Mouse (Mus musculus): ENCODE measurements at regions not wholly inside any gene's neighbourhood (a gene's known extent, or its start where the extent isn't known, plus 50 kb on each side); places are given as distances from the start of the nearest gene placed in this dataset.
A peak's percentile ranks its signal among the peaks of the same experiment; 100 is the strongest.

- Histone ChIP-seq H3K4me3 (no peak overlapping the region), H3K4me2 (replicated peaks) (no peak overlapping the region), H3K9ac (no peak overlapping the region), H3K36me3 (no peaks in the 10 kb centered on the region), H3K27ac (no peak overlapping the region), H3K27me3 (replicated peaks) (no peaks in the 10 kb centered on the region), H3K9me3 (no peaks in the 10 kb centered on the region), H3K4me1 (no peaks in the 10 kb centered on the region)
- 85% methylated on average over 10 of the region's 10 CpGs for WGBS
- no peak for ATAC-seq (ENCODE audit: low FRiP score, low read depth)
These were observed 188.8 kb upstream of the Klf14 start for GRCm38 (mm10) chr6:31147682-31148081.

- no peaks in the 10 kb centered on the region for H3K27me3 ChIP-seq (replicated peaks)
- H3K27ac ChIP-seq: no peak overlapping the region
- no peak for ATAC-seq (ENCODE audit: low FRiP score, low read depth)
- WGBS: 75% methylated on average over 8 of the region's 8 CpGs
- H3K9ac ChIP-seq: no peak overlapping the region
- H3K4me1 ChIP-seq: no peaks in the 10 kb centered on the region
- H3K4me2 ChIP-seq (replicated peaks): no peak overlapping the region
- no peaks in the 10 kb centered on the region for H3K9me3 ChIP-seq
- no peak overlapping the region for H3K4me3 ChIP-seq
- no peaks in the 10 kb centered on the region for H3K36me3 ChIP-seq
These were observed 189.5 kb upstream of the Klf14 start for GRCm38 (mm10) chr6:31148311-31148856.

DNA sequence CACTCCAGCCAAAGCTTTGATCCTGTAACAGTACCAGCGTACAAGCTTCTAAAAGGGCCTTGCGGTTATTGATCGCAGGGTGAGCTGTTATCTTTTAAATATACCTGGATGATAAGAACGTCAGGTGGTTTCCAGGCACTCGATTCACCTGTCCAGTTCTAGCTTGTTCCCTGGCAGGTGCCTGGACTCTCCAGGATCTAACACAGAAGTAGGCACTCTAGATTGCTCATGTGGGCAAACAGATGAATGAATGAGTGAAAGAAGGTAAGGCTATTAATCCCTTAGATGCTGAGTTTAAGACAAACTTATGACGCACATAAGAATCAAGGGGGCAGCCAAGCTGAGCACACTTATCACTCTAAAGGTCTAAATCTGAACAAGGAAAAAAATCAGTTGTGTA, 190.3 kb upstream of the Klf14 start:
- no peak for ATAC-seq (ENCODE audit: low FRiP score, low read depth)

DNA sequence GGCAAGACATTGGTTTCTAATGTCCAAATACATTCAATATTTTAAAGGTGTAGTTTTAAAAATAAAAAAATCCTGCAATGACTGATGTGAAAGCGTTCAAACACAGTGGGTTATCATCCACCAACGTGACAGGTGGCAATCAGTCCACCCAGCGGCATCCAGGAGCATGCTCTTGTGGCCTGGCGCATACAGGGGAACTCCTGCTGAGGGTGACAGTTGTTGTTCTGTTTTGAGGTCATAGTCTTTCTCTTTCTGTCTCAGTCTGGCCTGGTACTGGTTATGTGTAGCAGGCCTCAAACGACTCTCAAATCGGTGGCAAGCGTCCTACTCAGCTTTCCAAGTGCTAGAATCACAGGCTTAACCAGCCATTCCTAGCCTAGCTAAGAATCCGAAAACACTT, 191.5 kb upstream of the Klf14 start:
- WGBS: 89% methylated on average over 8 of the region's 8 CpGs
- H3K27me3 ChIP-seq (replicated peaks): no peaks in the 10 kb centered on the region
- H3K4me3 ChIP-seq: no peak overlapping the region
- no peaks in the 10 kb centered on the region for H3K4me1 ChIP-seq
- H3K4me2 ChIP-seq (replicated peaks): no peak overlapping the region
- ATAC-seq (ENCODE audit: low FRiP score, low read depth): no peak
- no peak overlapping the region for H3K27ac ChIP-seq
- H3K9me3 ChIP-seq: no peaks in the 10 kb centered on the region
- H3K36me3 ChIP-seq: no peaks in the 10 kb centered on the region
- no peak overlapping the region for H3K9ac ChIP-seq

More for the DNA sequence above, 190.3 kb upstream of the Klf14 start:
- Histone ChIP-seq H3K27ac (no peak overlapping the region), H3K9me3 (no peaks in the 10 kb centered on the region), H3K4me2 (replicated peaks) (no peak overlapping the region), H3K27me3 (replicated peaks) (no peaks in the 10 kb centered on the region), H3K4me1 (no peaks in the 10 kb centered on the region), H3K36me3 (no peaks in the 10 kb centered on the region), H3K9ac (no peak overlapping the region), H3K4me3 (no peak overlapping the region)
- WGBS: 95% methylated on average over 6 of the region's 6 CpGs

GRCm38 (mm10) chr6:31155857-31156256, 197.0 kb upstream of the Klf14 start:
- no peak for ATAC-seq (ENCODE audit: low FRiP score, low read depth)
- no peak overlapping the region for H3K4me2 ChIP-seq (replicated peaks)
- H3K4me3 ChIP-seq: no peak overlapping the region
- no peak overlapping the region for H3K9ac ChIP-seq
- 36% methylated on average over 5 of the region's 5 CpGs for WGBS
- no peaks in the 10 kb centered on the region for H3K9me3 ChIP-seq
- H3K4me1 ChIP-seq: peaks cover 5% of the 10 kb centered on the region; the same call in 1 of the 2 replicates
- H3K27me3 ChIP-seq (replicated peaks): no peaks in the 10 kb centered on the region
- no peak overlapping the region for H3K27ac ChIP-seq
- no peaks in the 10 kb centered on the region for H3K36me3 ChIP-seq

- no peak overlapping the region for H3K4me3 ChIP-seq
- no peak for ATAC-seq (ENCODE audit: low FRiP score, low read depth)
- no peaks in the 10 kb centered on the region for H3K9me3 ChIP-seq
- H3K4me2 ChIP-seq (replicated peaks): no peak overlapping the region
- no peak overlapping the region for H3K9ac ChIP-seq
- no peak overlapping the region for H3K27ac ChIP-seq
- peaks cover 5% of the 10 kb centered on the region; the same call in 1 of the 2 replicates for H3K4me1 ChIP-seq
- whole genome bisulfite sequencing: 93% methylated on average over 2 of the region's 2 CpGs
- H3K27me3 ChIP-seq (replicated peaks): no peaks in the 10 kb centered on the region
- no peaks in the 10 kb centered on the region for H3K36me3 ChIP-seq
These were observed 198.1 kb upstream of the Klf14 start for GRCm38 (mm10) chr6:31156999-31157398.

GRCm38 (mm10) chr6:31157429-31157828, 198.6 kb upstream of the Klf14 start:
- peaks cover 5% of the 10 kb centered on the region; the same call in 1 of the 2 replicates for H3K4me1 ChIP-seq
- no peaks in the 10 kb centered on the region for H3K9me3 ChIP-seq
- H3K4me3 ChIP-seq: no peak overlapping the region
- WGBS: 90% methylated on average over 6 of the region's 6 CpGs
- no peaks in the 10 kb centered on the region for H3K27me3 ChIP-seq (replicated peaks)
- ATAC-seq (ENCODE audit: low FRiP score, low read depth): no peak
- no peaks in the 10 kb centered on the region for H3K36me3 ChIP-seq
- no peak overlapping the region for H3K9ac ChIP-seq
- H3K4me2 ChIP-seq (replicated peaks): no peak overlapping the region
- H3K27ac ChIP-seq: no peak overlapping the region

- Histone ChIP-seq H3K9ac (no peak overlapping the region), H3K9me3 (no peaks in the 10 kb centered on the region), H3K4me3 (no peak overlapping the region), H3K36me3 (no peaks in the 10 kb centered on the region), H3K27ac (no peak overlapping the region), H3K4me2 (replicated peaks) (no peak overlapping the region), H3K27me3 (replicated peaks) (no peaks in the 10 kb centered on the region), H3K4me1 (peaks cover 5% of the 10 kb centered on the region; the same call in 1 of the 2 replicates)
- no peak for ATAC-seq (ENCODE audit: low FRiP score, low read depth)
- WGBS: 73% methylated on average over 7 of the region's 7 CpGs
These were observed 199.8 kb upstream of the Klf14 start for GRCm38 (mm10) chr6:31158648-31159047.

DNA sequence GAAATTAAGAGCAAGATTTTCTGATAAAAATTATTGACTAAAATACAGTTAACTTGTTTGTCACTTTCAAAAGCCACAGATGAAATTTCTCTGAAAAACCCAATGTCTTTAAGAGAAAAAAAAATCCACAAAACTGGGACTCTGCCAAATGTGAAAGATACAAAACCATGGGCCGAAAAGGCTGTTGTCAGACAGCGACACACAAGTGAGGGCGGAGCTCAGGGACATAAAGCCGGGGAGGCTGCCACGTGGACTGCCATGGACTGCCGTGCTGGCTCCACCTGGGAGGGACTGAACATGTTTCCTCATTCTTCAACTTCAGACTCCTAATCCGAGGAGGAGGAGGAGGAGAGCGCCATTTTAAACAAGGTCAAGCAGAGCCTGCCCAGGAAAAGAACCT, 200.4 kb upstream of the Klf14 start:
- no peak overlapping the region for H3K4me3 ChIP-seq
- WGBS: 37% methylated on average over 8 of the region's 8 CpGs
- no peaks in the 10 kb centered on the region for H3K9me3 ChIP-seq
- peak overlapping the region; percentile 34; the same call in 1 of the 2 replicates for H3K4me2 ChIP-seq (replicated peaks)
- H3K4me1 ChIP-seq: peaks cover 5% of the 10 kb centered on the region; the same call in 1 of the 2 replicates
- H3K27ac ChIP-seq: no peak overlapping the region
- H3K9ac ChIP-seq: no peak overlapping the region
- no peaks in the 10 kb centered on the region for H3K36me3 ChIP-seq
- no peaks in the 10 kb centered on the region for H3K27me3 ChIP-seq (replicated peaks)
- no peak for ATAC-seq (ENCODE audit: low FRiP score, low read depth)

GRCm38 (mm10) chr6:31159935-31160670, 201.2 kb upstream of the Klf14 start:
- Histone ChIP-seq H3K9me3 (no peaks in the 10 kb centered on the region), H3K9ac (no peak overlapping the region), H3K4me3 (no peak overlapping the region), H3K4me2 (replicated peaks) (no peak overlapping the region), H3K27ac (no peak overlapping the region), H3K4me1 (peaks cover 5% of the 10 kb centered on the region; the same call in 1 of the 2 replicates), H3K36me3 (no peaks in the 10 kb centered on the region), H3K27me3 (replicated peaks) (no peaks in the 10 kb centered on the region)
- WGBS: 51% methylated on average over 16 of the region's 16 CpGs
- ATAC-seq (ENCODE audit: low FRiP score, low read depth): no peak

DNA sequence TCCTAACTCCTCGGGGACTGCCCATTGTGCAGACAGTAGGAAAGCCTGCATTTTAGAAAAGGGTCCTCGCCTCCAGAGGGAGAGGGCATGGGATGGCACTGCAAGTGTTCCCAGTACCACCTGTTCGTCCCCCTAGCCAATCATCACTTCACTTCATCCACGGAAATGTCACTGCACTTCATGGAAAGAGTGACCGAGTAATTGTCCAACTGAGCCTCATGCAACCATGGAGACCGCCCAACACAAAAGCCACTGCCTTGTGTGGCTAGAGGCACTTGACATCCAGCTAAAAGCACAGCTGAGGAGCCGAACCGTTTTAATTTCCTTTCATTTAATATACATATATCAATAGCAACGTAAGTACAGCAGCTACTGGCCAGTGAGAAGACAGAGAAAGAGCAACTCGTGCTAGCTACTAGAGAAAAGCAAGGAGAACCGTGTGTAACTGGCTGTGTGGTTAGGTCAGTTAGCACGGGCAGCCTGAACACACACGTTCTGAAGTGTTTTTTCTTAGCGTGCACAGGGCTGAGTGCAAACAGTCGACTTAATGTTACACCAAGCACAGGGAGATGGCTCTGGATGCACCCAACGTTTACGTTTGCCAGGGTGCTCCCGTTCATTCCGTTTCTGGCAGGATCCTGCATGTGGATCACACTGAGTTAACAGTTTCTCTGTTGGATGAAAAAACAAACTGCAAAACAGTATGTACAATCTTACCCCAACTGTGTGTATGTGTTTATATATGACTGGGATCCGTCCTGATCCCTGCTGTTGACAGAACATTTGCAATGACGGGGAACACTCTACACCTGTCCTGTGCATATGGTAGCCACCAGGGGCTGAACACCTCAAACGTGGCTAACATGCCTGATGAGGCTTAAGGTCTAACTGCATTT, 202.8 kb upstream of the Klf14 start:
- WGBS: 67% methylated on average over 22 of the region's 22 CpGs
- no peak overlapping the region for H3K27ac ChIP-seq
- no peak overlapping the region for H3K9ac ChIP-seq
- peaks cover 5% of the 10 kb centered on the region; the same call in 1 of the 2 replicates for H3K4me1 ChIP-seq
- H3K4me2 ChIP-seq (replicated peaks): no peak overlapping the region
- no peaks in the 10 kb centered on the region for H3K27me3 ChIP-seq (replicated peaks)
- H3K9me3 ChIP-seq: no peaks in the 10 kb centered on the region
- ATAC-seq (ENCODE audit: low FRiP score, low read depth): no peak
- H3K4me3 ChIP-seq: no peak overlapping the region
- H3K36me3 ChIP-seq: no peaks in the 10 kb centered on the region

- Histone ChIP-seq H3K9ac (no peak overlapping the region), H3K4me2 (replicated peaks) (no peak overlapping the region), H3K27ac (no peak overlapping the region), H3K4me1 (0 out of 2 replicates have a peak, but pooled peaks cover 3% of the 10 kb centered on the region), H3K9me3 (no peaks in the 10 kb centered on the region), H3K4me3 (no peak overlapping the region), H3K27me3 (replicated peaks) (no peaks in the 10 kb centered on the region), H3K36me3 (no peaks in the 10 kb centered on the region)
- no peak for ATAC-seq (ENCODE audit: low FRiP score, low read depth)
- 68% methylated on average over 6 of the region's 6 CpGs for WGBS
These were observed 206.1 kb upstream of the Klf14 start for GRCm38 (mm10) chr6:31165011-31165410.

All from neural tube, embryonic 12.5 days (tissue).